Mouse (Mus musculus): ENCODE data around the gene Ankrd10. TPM values are rescaled to one million over a fixed set of nuclear protein-coding genes. Genes with fewer than 3 reads are reported as not detected.

The Ankrd10 gene
- polyA plus RNA-seq, 1 experiment from 2014 or later, result 145 TPM

GRCm38 (mm10) chr8:11627717-11628116 is 7.8 kb downstream of the Ankrd10 start:
- 86% methylated on average over 9 of the region's 9 CpGs for WGBS
- no peak for DNase-seq (ENCODE audit: low spot score)
- Histone ChIP-seq H3K4me1 (ENCODE audit: control insufficient read depth, insufficient read depth, low read length) (0 out of 2 replicates have a peak, but pooled peaks cover 5% of the 10 kb centered on the region), H3K9me3 (ENCODE audit: control insufficient read depth, low read length) (no peaks in the 10 kb centered on the region), H3K9ac (ENCODE audit: low read length) (no peak overlapping the region), H3K36me3 (ENCODE audit: control insufficient read depth, insufficient read depth, low read length) (peaks cover 30% of the 10 kb centered on the region), H3K4me3 (ENCODE audit: low read depth, low read length) (no peak overlapping the region), H3K27ac (replicated peaks; ENCODE audit: low read depth, low read length) (no peak overlapping the region), H3K27me3 (ENCODE audit: control insufficient read depth, insufficient read depth, low read length) (no peaks in the 10 kb centered on the region), H3K4me2 (ENCODE audit: low read depth, severe bottlenecking) (no peak overlapping the region)
- no peak for ATAC-seq (ENCODE audit: insufficient number of reproducible peaks, low FRiP score, low TSS enrichment, low read depth)

- Histone ChIP-seq H3K4me2 (ENCODE audit: low read depth, severe bottlenecking) (no peak overlapping the region), H3K4me3 (ENCODE audit: low read depth, low read length) (no peak overlapping the region), H3K27ac (replicated peaks; ENCODE audit: low read depth, low read length) (no peak overlapping the region), H3K27me3 (ENCODE audit: control insufficient read depth, insufficient read depth, low read length) (no peaks in the 10 kb centered on the region), H3K9me3 (ENCODE audit: control insufficient read depth, low read length) (no peaks in the 10 kb centered on the region), H3K4me1 (ENCODE audit: control insufficient read depth, insufficient read depth, low read length) (no peaks in the 10 kb centered on the region), H3K36me3 (ENCODE audit: control insufficient read depth, insufficient read depth, low read length) (peaks cover 15% of the 10 kb centered on the region), H3K9ac (ENCODE audit: low read length) (no peak overlapping the region)
- no peak for ATAC-seq (ENCODE audit: insufficient number of reproducible peaks, low FRiP score, low TSS enrichment, low read depth)
- DNase-seq (ENCODE audit: low spot score), result no peak
- WGBS, result 85% methylated on average over 4 of the region's 4 CpGs
Measured at GRCm38 (mm10) chr8:11625084-11625483, 10.5 kb downstream of the Ankrd10 start.

DNA sequence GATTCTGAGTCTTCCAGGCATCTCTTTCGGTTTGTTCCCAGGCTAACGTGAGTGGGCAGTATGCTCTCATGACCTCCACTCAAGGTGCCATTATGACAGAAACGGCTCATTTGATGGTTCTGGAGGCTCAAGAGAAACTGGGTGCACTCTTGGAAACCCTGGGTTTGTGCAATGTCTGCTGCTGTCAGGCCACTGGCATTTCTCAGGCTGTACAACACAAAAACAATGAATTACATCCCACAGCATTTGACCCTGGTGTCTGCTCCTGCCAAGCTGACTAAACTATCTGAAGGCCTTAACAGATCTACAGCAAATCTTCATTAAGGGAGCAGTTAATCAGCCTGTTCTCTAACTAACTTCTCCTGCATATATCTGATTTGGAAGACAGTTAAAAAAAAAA is 16.5 kb downstream of the Ankrd10 start:
- Histone ChIP-seq H3K9ac (ENCODE audit: low read length) (no peak overlapping the region), H3K4me3 (ENCODE audit: low read depth, low read length) (no peak overlapping the region), H3K27me3 (ENCODE audit: control insufficient read depth, insufficient read depth, low read length) (no peaks in the 10 kb centered on the region), H3K4me2 (ENCODE audit: low read depth, severe bottlenecking) (no peak overlapping the region), H3K9me3 (ENCODE audit: control insufficient read depth, low read length) (no peaks in the 10 kb centered on the region), H3K27ac (replicated peaks; ENCODE audit: low read depth, low read length) (no peak overlapping the region), H3K36me3 (ENCODE audit: control insufficient read depth, insufficient read depth, low read length) (peaks cover 14% of the 10 kb centered on the region; the same call in 1 of the 2 replicates), H3K4me1 (ENCODE audit: control insufficient read depth, insufficient read depth, low read length) (no peaks in the 10 kb centered on the region)
- ATAC-seq (ENCODE audit: insufficient number of reproducible peaks, low FRiP score, low TSS enrichment, low read depth), result no peak
- 85% methylated on average over 3 of the region's 3 CpGs for WGBS
- no peak for DNase-seq (ENCODE audit: low spot score)

- Histone ChIP-seq H3K4me3 (ENCODE audit: low read depth, low read length) (no peak overlapping the region), H3K9ac (ENCODE audit: low read length) (no peak overlapping the region), H3K4me1 (ENCODE audit: control insufficient read depth, insufficient read depth, low read length) (no peaks in the 10 kb centered on the region), H3K27ac (replicated peaks; ENCODE audit: low read depth, low read length) (no peak overlapping the region), H3K4me2 (ENCODE audit: low read depth, severe bottlenecking) (no peak overlapping the region), H3K36me3 (ENCODE audit: control insufficient read depth, insufficient read depth, low read length) (peaks cover 17% of the 10 kb centered on the region), H3K9me3 (ENCODE audit: control insufficient read depth, low read length) (no peaks in the 10 kb centered on the region), H3K27me3 (ENCODE audit: control insufficient read depth, insufficient read depth, low read length) (no peaks in the 10 kb centered on the region)
- DNase-seq (ENCODE audit: low spot score), result no peak
- 91% methylated on average over 2 of the region's 2 CpGs for WGBS
- ATAC-seq (ENCODE audit: insufficient number of reproducible peaks, low FRiP score, low TSS enrichment, low read depth), result no peak
Measured at GRCm38 (mm10) chr8:11618063-11618462, 17.5 kb downstream of the Ankrd10 start.

GRCm38 (mm10) chr8:11616294-11616693 is 19.3 kb downstream of the Ankrd10 start:
- H3K36me3 ChIP-seq (ENCODE audit: control insufficient read depth, insufficient read depth, low read length), result peaks cover 28% of the 10 kb centered on the region
- 18% methylated on average over 1 of the region's 1 CpGs for WGBS
- H3K9me3 ChIP-seq (ENCODE audit: control insufficient read depth, low read length), result no peaks in the 10 kb centered on the region
- H3K27ac ChIP-seq (replicated peaks; ENCODE audit: low read depth, low read length), result no peak overlapping the region
- H3K9ac ChIP-seq (ENCODE audit: low read length), result no peak overlapping the region
- H3K4me1 ChIP-seq (ENCODE audit: control insufficient read depth, insufficient read depth, low read length), result no peaks in the 10 kb centered on the region
- no peak for ATAC-seq (ENCODE audit: insufficient number of reproducible peaks, low FRiP score, low TSS enrichment, low read depth)
- H3K27me3 ChIP-seq (ENCODE audit: control insufficient read depth, insufficient read depth, low read length), result no peaks in the 10 kb centered on the region
- H3K4me3 ChIP-seq (ENCODE audit: low read depth, low read length), result no peak overlapping the region
- peak; percentile 73 for DNase-seq (ENCODE audit: low spot score)
- no peak overlapping the region for H3K4me2 ChIP-seq (ENCODE audit: low read depth, severe bottlenecking)

- peaks cover 40% of the 10 kb centered on the region for H3K36me3 ChIP-seq (ENCODE audit: control insufficient read depth, insufficient read depth, low read length)
- 86% methylated on average over 6 of the region's 6 CpGs for WGBS
Measured at GRCm38 (mm10) chr8:11614126-11614835, 21.3 kb downstream of the Ankrd10 start.

GRCm38 (mm10) chr8:11608848-11609247 is 26.7 kb downstream of the Ankrd10 start:
- Histone ChIP-seq H3K4me1 (ENCODE audit: control insufficient read depth, insufficient read depth, low read length) (no peaks in the 10 kb centered on the region), H3K4me2 (ENCODE audit: low read depth, severe bottlenecking) (no peak overlapping the region), H3K4me3 (ENCODE audit: low read depth, low read length) (no peak overlapping the region), H3K27ac (replicated peaks; ENCODE audit: low read depth, low read length) (no peak overlapping the region), H3K9ac (ENCODE audit: low read length) (no peak overlapping the region), H3K9me3 (ENCODE audit: control insufficient read depth, low read length) (no peaks in the 10 kb centered on the region; the same call in 1 of the 2 replicates), H3K27me3 (ENCODE audit: control insufficient read depth, insufficient read depth, low read length) (no peaks in the 10 kb centered on the region), H3K36me3 (ENCODE audit: control insufficient read depth, insufficient read depth, low read length) (peaks cover 31% of the 10 kb centered on the region)
- no peak for ATAC-seq (ENCODE audit: insufficient number of reproducible peaks, low FRiP score, low TSS enrichment, low read depth)
- 96% methylated on average over 9 of the region's 9 CpGs for WGBS
- DNase-seq (ENCODE audit: low spot score), result no peak

More at GRCm38 (mm10) chr8:11614126-11614835, 21.3 kb downstream of the Ankrd10 start:
- H3K4me2 ChIP-seq (ENCODE audit: low read depth, severe bottlenecking), result no peak overlapping the region
- DNase-seq (ENCODE audit: low spot score), result no peak
- H3K4me3 ChIP-seq (ENCODE audit: low read depth, low read length), result no peak overlapping the region
- no peaks in the 10 kb centered on the region for H3K9me3 ChIP-seq (ENCODE audit: control insufficient read depth, low read length)
- ATAC-seq (ENCODE audit: insufficient number of reproducible peaks, low FRiP score, low TSS enrichment, low read depth), result no peak
- H3K4me1 ChIP-seq (ENCODE audit: control insufficient read depth, insufficient read depth, low read length), result no peaks in the 10 kb centered on the region
- no peak overlapping the region for H3K27ac ChIP-seq (replicated peaks; ENCODE audit: low read depth, low read length)
- no peak overlapping the region for H3K9ac ChIP-seq (ENCODE audit: low read length)
- no peaks in the 10 kb centered on the region for H3K27me3 ChIP-seq (ENCODE audit: control insufficient read depth, insufficient read depth, low read length)

DNA sequence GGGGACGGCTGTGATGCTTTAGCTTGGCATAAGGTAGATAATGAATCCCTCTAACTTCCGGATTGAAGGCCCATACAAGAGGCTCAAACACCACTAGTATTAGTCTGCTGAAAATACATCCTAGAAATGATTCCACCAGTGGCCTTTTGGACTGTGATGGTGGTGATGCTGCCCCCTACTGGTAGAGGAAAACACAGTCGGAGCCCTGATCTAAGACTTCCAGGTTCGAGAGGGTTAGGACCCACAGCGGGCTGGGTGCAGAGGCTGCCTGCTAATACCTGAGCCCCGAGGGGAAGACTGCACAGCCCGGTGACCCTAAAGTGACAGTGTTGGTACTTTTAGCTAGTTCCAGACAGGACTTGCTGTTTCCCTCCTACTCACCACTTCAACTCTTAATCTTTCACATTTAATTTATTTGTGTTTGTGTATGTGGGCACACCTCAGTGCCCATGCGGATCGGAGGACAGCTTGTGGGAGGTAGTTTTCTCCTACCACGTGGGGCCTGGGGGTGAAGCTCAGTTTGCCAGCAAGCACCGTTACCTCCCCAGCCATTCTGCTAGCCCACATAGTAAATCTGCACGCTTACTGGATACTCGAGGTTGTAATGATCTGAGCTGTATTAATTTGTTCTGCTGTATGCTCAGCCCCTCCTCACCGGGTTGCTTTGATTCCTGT is 33.4 kb downstream of the Ankrd10 start:
- no peaks in the 10 kb centered on the region for H3K4me1 ChIP-seq (ENCODE audit: control insufficient read depth, insufficient read depth, low read length)
- DNase-seq (ENCODE audit: low spot score), result peak; percentile 88
- ATAC-seq (ENCODE audit: insufficient number of reproducible peaks, low FRiP score, low TSS enrichment, low read depth), result 0 out of 2 replicates have a peak, but pooled peaks have one; percentile 60
- H3K36me3 ChIP-seq (ENCODE audit: control insufficient read depth, insufficient read depth, low read length), result no peaks in the 10 kb centered on the region
- H3K27ac ChIP-seq (replicated peaks; ENCODE audit: low read depth, low read length), result no peak overlapping the region
- H3K27me3 ChIP-seq (ENCODE audit: control insufficient read depth, insufficient read depth, low read length), result no peaks in the 10 kb centered on the region
- H3K4me3 ChIP-seq (ENCODE audit: low read depth, low read length), result no peak overlapping the region
- no peak overlapping the region for H3K9ac ChIP-seq (ENCODE audit: low read length)
- H3K9me3 ChIP-seq (ENCODE audit: control insufficient read depth, low read length), result no peaks in the 10 kb centered on the region
- 41% methylated on average over 14 of the region's 14 CpGs for WGBS
- H3K4me2 ChIP-seq (ENCODE audit: low read depth, severe bottlenecking), result no peak overlapping the region

Measured in limb, embryonic 11.5 days (tissue).